Mouse (Mus musculus) CH12.LX (cell line): ENCODE measurements around the gene Gm5244.

ENCODE experiments used
- BHLHE40 ChIP-seq: IDR thresholded peaks from 2 replicates; pipeline ENCODE4 v1.6.1; 2011; ENCODE audit warnings: mild to moderate bottlenecking, low read depth, low read length, improper control_type of control experiment
- CTCF ChIP-seq, 2 experiments: IDR thresholded peaks in 1 of 2; conservative IDR thresholded peaks in 1 of 2; 2 replicates each; pipeline ENCODE4 v1.5.1; 2011 to 2012; ENCODE audit warnings: low read depth in 2 of 2, low read length in 2 of 2, improper control_type of control experiment in 1 of 2, inconsistent platforms in 1 of 2, mild to moderate bottlenecking in 1 of 2, moderate library complexity in 1 of 2
- ELF1 ChIP-seq: IDR thresholded peaks from 2 replicates; pipeline ENCODE4 v1.6.1; 2014; ENCODE audit warnings: low read depth, mild to moderate bottlenecking, inconsistent platforms, low read length, improper control_type of control experiment
- EP300 ChIP-seq: IDR thresholded peaks from 2 replicates; pipeline ENCODE4 v1.6.1; 2011; ENCODE audit warnings: low read length, improper control_type of control experiment
- JUN ChIP-seq: IDR thresholded peaks from 2 replicates; pipeline ENCODE4 v1.6.1; 2011; ENCODE audit warnings: low read depth, mild to moderate bottlenecking, low read length, improper control_type of control experiment, moderate library complexity; ENCODE audit not compliant: insufficient read depth
- JUND ChIP-seq: conservative IDR thresholded peaks from 2 replicates; pipeline ENCODE4 v1.6.1; 2011; ENCODE audit warnings: low read depth, low read length, improper control_type of control experiment
- MXI1 ChIP-seq: IDR thresholded peaks from 2 replicates; pipeline ENCODE4 v1.6.1; 2011; ENCODE audit warnings: mild to moderate bottlenecking, low read depth, low read length, improper control_type of control experiment
- NELFE ChIP-seq: IDR thresholded peaks from 2 replicates; pipeline ENCODE4 v1.6.1; 2011; ENCODE audit warnings: low read depth, low read length, improper control_type of control experiment
- RCOR1 ChIP-seq: conservative IDR thresholded peaks from 2 replicates; pipeline ENCODE4 v1.6.1; 2012; ENCODE audit warnings: low read depth, mild to moderate bottlenecking, inconsistent platforms, low read length, improper control_type of control experiment
- USF1 ChIP-seq: IDR thresholded peaks from 2 replicates; pipeline ENCODE4 v1.6.1; 2014; ENCODE audit warnings: low read depth, mild to moderate bottlenecking, inconsistent platforms, low read length, improper control_type of control experiment
- USF2 ChIP-seq: conservative IDR thresholded peaks from 2 replicates; pipeline ENCODE4 v1.6.1; 2011; ENCODE audit warnings: low read depth, low read length, improper control_type of control experiment
- ZC3H11A ChIP-seq: IDR thresholded peaks from 2 replicates; pipeline ENCODE4 v1.6.1; 2012; ENCODE audit warnings: low read depth, mild to moderate bottlenecking, inconsistent platforms, low read length, improper control_type of control experiment
- ZKSCAN1 ChIP-seq: IDR thresholded peaks from 2 replicates; pipeline ENCODE4 v1.6.1; 2012; ENCODE audit warnings: low read depth, inconsistent platforms, low read length, improper control_type of control experiment, borderline replicate concordance
- ZMIZ1 ChIP-seq: IDR thresholded peaks from 2 replicates; pipeline ENCODE4 v1.6.1; 2012; ENCODE audit warnings: low read depth, mild to moderate bottlenecking, inconsistent platforms, low read length, improper control_type of control experiment

DNA sequence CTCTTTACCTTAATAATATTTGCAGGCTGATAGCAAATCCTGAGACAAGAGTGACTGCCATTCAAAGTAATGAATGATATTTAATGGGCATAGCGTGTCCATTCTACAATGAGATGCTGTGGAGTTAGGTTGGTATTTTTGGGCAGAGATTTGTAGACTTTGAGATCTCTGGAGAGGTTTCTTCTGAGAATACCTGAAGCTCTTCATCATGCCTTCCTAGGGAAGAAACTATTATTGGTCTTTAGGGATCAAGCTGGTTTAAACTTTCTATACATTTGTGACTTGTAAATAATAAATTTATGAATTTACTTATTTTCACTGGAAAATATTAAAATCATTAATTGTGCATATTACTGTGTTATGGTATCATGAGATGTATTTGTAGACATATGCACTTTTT is 46.9 kb downstream of the Gm5244 start, which contains the start of gene Olfr1446:
- TF ChIP-seq JUND (no peak), NELFE (no peak), EP300 (no peak), ZC3H11A (no peak), RCOR1 (no peak), CTCF (conservative IDR thresholded peaks at IDR 0.05 in 1 of 2, IDR thresholded peaks at IDR 0.05 in 1 of 2; ENCODE audit: low read depth in 2 of 2, low read length in 2 of 2) (no peak), BHLHE40 (no peak), JUN (no peak), MXI1 (no peak), ZKSCAN1 (no peak), USF1 (no peak), ZMIZ1 (no peak), USF2 (no peak), ELF1 (no peak)
